Mouse (Mus musculus) kidney, postnatal 4 days (tissue): ENCODE measurements around the gene Spopl.
"Not testable (repeated sequence)": the region's sequence is repeated elsewhere in the genome, so short reads cannot be mapped to it uniquely, and the experiment has no call there.

Experiments used
- DNase-seq, 2 experiments: peaks; one replicate each; pipeline ENCODE4 v3.0.0; 2021; ENCODE audit warnings: mixed read lengths in 2 of 2

The Spopl gene

DNA sequence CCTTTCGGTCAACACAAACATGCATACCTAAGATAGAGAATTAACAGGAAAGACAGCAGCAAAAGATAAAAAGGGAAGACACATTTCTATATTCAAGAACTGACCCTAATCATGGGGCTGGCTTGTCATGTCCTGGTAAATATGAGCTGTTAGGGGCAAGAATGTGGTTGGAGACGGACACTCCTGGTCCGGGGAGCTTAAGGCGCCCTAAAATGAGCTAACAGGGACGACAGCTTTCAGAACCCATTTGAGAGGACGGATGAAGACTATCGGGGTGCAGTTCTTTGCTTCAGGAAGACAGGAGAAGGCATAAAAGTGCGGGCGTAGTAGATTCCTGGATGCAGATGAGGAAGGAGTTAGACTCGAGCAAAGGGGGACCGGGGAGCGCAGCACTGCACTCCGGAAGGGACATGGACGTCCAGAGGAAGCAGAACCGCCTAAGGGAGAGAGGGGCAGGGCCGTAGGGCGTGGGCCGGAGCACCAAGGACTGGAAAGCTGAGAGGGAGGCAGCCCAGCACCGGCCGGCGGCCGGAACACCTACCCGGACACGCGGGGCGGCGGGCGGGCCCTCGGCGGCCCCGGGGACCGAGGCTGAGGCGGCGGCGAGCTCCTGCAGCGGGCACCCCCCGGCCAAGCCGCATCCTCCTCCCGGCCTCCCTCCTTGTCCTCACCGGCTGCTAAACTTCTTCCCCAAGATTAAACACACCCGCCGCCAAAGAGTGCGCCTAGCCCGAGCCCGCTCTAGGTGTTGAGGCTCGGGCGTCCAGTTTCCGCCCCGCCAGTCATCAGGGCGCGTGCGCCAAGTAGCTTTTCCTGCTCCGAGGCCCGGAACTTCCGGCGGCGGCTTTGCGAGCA is at the start of gene Spopl:
Gene Spopl (minus strand): TSS at position 805 of the 855 bp plus-strand sequence.
- DNase-seq: peak; percentile 90 to 93

GRCm38 (mm10) chr2:23620128-23620527 is 48.2 kb upstream of the Spopl start:
- no peak for DNase-seq

DNA sequence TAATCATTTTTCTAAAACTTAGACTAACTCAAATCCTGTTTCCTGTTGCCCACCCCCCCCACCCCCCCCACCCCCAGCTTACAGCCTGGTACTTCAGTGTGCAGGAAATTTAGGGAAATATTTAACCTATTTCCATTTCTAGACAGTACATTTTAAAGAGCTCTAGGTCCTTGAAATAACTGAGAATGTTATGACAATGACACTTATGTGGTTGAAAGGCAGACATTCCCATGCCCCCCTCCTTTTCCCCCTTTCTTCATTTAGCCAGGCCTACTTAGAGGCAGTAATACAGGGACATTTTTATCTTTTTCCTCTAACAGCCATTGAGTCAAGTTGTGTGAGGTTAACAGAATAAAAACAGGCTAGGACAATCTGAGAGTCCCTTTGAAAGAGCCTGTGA is 46.1 kb upstream of the Spopl start:
- no peak for DNase-seq

DNA sequence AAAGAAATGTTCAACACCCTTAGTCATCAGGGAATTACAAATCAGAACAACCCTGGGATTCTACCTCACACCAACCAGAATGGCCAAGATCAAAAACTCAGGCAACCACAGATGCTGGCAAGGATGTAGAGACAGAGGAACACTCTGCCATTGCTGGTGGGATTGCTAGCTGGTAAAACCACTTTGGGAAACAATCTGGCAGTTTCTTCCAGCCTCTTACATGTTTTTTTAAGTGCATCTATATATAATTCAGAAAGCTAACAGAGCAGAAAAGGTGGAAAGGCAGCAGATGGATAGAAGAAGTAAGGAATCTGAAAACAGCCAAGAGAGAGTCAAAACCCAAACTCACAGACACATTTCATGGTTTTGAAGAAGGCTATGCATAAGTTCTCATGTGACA is 33.5 kb upstream of the Spopl start:
- no peak for DNase-seq

- DNase-seq: no peak
Measured at GRCm38 (mm10) chr2:23588769-23589168, 16.9 kb upstream of the Spopl start.

DNA sequence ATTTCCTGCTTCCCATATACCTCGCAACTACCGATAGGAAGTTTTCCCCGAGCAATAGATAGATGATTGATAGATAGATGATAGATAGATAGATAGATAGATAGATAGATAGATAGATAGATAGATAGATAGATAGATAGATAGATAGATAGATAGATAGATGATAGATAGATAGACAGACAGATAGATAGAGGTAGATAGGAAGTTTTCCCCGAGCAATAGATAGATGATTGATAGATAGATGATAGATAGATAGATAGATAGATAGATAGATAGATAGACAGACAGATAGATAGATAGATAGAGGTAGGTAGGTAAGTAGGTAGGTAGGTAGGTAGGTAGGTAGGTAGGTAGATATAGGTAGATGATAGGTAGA is 239 bp upstream of the Spopl start:
- not testable (repeated sequence) for DNase-seq

DNA sequence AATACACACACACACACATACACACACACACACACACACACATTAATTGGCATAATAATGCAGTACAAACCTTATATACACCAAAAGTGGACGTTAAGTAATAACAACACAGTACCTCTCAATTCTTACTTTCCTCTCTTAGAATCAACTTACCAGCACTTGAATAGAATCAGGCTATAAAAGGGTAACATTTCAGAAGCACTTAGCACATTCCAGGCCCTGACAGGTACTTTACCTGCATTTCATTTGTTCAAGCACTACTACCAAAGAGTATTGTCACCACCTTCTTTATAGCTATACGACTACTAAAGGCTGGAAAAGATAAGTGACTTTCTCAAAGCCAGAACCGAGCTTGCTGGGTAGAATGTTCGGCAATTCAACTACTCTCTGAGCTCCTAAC is 1.3 kb downstream of the Spopl start:
- no peak for DNase-seq

DNA sequence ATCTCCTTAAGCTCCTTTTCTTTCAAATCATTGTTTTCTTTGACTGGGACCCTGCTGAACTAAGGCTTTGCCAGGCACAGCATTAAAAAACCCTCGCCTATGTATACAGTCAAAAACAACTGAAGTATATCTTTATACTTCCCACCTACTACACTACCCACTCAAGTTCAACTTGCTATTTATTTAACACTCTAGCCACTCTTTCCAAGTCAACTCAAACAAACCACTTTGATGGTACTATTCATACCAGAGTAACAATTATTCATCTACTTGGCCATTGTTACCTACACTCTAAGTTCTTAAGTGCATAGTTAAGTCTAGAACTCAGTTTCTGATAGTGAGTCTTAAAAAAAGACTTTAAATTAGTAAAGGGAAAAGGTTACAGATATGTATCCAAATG is 3.1 kb downstream of the Spopl start:
- no peak for DNase-seq

DNA sequence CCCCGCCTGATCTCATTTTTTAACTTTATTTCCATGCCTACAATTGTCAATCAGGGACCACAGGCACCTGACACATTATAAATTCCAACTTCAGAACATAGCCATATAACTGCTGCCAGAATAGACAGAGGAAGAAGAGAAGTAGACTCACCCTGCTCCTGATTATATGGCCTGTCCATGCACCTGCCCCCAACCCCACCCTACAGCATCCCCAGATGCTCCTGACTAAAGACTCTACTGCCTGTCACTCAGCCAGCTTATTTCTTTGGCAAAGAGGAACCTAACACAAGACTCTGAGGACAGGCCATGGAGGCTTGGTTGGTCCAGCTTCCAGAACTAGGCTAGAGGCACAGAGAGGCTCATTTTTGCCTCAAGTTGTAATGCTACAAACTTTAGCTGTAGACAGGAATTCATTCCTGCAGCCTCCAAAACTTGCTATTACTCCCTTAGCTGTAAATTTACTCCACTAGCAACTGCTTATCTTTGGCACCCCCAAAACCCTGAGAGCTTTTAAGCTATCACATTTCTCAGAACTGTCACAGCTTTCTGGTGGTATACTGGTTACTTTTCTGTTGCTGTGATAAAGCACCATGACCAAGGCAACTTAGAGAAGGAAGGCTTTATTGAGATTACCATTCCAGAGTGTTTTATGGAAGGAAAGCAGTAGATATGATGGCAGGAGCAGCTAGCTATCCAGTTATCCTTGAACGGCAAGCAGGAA is 6.7 kb downstream of the Spopl start:
- DNase-seq: no peak

GRCm38 (mm10) chr2:23562898-23563297 is 9.0 kb downstream of the Spopl start:
- no peak for DNase-seq

GRCm38 (mm10) chr2:23559186-23559585 is 12.7 kb downstream of the Spopl start:
- DNase-seq: no peak

DNA sequence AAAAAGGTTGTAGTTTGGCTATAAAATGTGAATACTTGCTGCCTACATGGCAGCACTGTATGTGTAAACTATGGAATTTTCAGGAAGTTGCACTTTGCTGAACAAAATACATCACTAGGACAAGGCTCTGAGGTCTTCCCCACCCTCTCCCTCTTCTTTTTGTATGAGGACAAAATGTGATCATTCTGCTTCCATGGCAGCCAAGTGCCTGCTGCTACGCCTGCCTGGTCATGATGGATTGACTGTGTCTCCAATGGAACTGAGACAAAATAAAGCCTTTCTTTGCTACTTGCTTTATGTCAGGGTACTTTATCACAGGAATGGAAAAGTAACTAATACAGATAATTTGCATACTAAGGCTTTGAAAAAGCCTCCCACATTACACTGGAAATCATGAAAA is 20.7 kb downstream of the Spopl start:
- DNase-seq: no peak

- no peak for DNase-seq
Measured at GRCm38 (mm10) chr2:23547220-23547619, 24.7 kb downstream of the Spopl start.

GRCm38 (mm10) chr2:23539967-23540366 is 31.9 kb downstream of the Spopl start:
- no peak for DNase-seq

GRCm38 (mm10) chr2:23527717-23528116 is 44.2 kb downstream of the Spopl start:
- DNase-seq: not testable (repeated sequence)

DNA sequence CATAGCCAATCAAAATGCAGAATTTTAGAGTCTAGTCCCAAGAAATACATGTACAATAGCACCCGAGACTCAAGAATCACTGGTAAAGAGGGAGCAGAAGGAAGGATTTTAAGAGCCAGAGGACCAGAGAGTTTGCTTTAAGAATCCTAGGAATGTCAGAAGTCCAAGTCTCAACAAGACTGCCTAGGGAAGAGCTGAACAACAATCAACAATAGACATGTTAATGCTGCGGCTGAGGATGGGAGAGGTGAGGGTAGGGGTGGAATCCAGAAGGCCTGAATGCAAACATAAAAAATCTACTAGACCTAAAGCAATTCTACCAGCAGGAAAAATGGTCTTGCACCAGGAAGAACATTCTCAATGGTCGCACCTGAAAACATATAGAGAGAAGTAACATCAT is 66.8 kb downstream of the Spopl start:
- DNase-seq: no peak

DNA sequence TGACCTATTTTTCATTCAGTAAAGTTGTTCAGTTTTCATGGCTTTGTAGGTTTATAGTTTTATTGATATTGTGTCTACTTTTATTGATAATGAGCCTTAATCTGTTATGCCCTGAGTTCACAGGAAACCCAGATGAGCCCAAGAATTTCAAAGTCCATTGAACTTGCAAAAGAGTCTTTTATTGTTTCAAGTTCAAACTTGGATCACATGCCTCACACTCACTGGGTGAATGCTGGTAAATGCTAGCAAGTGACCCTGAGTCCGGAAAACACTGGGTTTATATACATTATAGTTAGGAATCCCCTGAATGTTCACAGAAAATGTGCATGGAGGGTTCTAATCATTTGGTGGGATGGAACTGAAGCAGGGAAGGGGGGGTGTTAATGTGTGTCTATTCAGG is 90.2 kb downstream of the Spopl start:
- no peak for DNase-seq

DNA sequence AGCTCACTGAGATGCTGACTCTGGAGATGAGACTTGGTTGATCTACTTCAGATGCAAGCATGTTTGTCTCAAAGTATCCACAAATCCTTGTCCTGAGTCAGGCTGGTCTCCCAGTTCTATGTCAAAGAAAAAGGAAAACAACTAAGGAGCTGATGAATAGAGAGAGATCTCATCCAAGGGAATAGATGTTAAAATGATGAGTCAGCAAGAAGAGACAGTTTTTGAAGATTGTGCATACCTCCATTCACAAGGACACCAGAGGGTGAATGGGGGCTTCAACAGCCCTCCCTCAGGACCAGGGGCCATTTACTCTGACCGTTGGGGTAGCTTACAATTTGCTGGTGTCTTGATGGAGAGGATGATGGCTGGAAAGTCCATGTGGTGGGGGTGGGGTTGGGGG is 104.4 kb downstream of the Spopl start:
- DNase-seq: no peak

DNA sequence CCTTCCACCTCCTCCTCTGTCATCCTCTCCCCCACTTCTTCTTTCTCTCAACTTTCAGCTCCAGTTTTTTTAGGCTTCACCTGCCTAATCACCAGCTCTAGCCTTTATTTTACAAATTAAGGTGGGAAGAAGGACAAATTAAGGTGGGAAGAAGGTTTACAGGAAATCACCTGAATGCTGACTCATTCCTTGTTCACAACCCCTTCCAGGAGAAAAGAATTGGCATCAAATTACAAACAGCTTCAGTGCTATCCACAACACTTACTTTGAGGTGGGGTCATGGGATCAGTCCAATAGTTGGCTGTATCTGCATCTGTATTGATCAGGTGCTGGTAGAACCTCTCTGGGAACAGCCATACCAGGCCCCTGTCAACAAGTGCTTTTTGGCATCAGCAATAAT is 114.5 kb downstream of the Spopl start:
- no peak for DNase-seq
